Mouse (Mus musculus) ES-E14 (cell line): Measurements from ENCODE around the gene Mpp6.

Source experiments
- HCFC1 ChIP-seq: IDR thresholded peaks from 2 replicates; pipeline ENCODE4 v1.6.1; 2012; ENCODE audit warnings: low read length, inconsistent platforms, borderline replicate concordance; ENCODE audit not compliant: insufficient read depth
- ZNF384 ChIP-seq: IDR thresholded peaks from 2 replicates; pipeline ENCODE4 v1.6.1; 2012; ENCODE audit warnings: low read depth, low read length, inconsistent platforms

GRCm38 (mm10) chr6:50237963-50238362 lies 127.9 kb downstream of the Mpp6 start:
- TF ChIP-seq HCFC1 = no peak
- no peak for TF ChIP-seq ZNF384
